In the genomic region with DNA sequence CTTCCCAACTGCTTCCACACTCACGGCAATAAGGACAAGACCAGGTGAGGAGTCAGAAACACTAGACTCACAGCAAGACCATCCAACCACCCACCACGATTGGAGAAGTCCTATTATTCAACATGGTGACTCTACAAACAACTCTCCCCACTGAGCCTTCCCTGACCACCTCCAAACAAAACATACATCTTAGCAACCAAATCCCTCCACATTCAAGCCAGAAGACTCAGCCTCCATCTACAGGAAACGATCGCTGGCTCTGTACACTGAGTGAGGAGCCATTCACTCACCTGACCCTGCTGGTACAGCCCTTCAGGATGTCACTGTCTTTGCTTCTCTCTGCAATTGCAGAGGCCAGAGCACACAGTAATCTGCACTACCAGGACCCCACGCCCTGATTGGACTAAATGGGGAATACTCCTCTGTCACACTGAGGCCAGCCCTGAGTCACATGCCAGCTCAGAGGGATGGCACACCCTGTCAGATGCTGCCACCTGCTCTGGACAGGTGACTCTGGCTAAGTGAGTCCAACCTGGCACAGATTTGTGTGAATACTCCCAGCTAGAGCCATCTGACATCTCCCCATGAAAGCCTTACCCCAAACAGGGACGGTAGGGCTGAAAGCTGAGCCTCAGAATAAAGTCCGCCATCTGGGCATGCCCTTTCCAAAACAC, we compare ENCODE assay signal across 28 mouse cellular contexts. TPM values are rescaled to one million over a fixed set of nuclear protein-coding genes. Genes with fewer than 3 reads are reported as not detected.
A peak's percentile ranks its signal among the peaks of the same experiment; 100 is the strongest.
DNase-seq lines count a peak whose midpoint lies in the region; ATAC-seq and TF ChIP-seq lines count a peak whose summit lies in the region.
"Had no signal": no experiment of that assay in that cellular context is flagged by ENCODE, and none has a peak within 500 bp of the region (broad histone marks: within the 10 kb centered on the region; RNA-seq: fewer than 3 reads in every experiment).

No protein-coding gene starts in this region.

- H3K36me3 ChIP-seq in thymus, adult 2 months (ENCODE audit: control insufficient read depth, insufficient read depth, low read length): no peaks in the 10 kb centered on the region
- H3K36me3 ChIP-seq in forebrain, embryonic 16.5 days (ENCODE audit: control insufficient read depth, insufficient read depth): no peaks in the 10 kb centered on the region
- H3K36me3 ChIP-seq in embryonic facial prominence, embryonic 10.5 days (replicated peaks): no peaks in the 10 kb centered on the region
- H3K36me3 ChIP-seq: embryonic facial prominence, embryonic 12.5 days; liver, embryonic 15.5 days; lung, embryonic 15.5 days; midbrain, embryonic 15.5 days had no signal

- 91% methylated on average over 7 of the region's 7 CpGs for WGBS in thymus, adult 2 months
- 88% methylated on average over 7 of the region's 7 CpGs for WGBS in forebrain, embryonic 16.5 days
- 86% methylated on average over 7 of the region's 7 CpGs for WGBS in embryonic facial prominence, embryonic 10.5 days

- H3K4me2 ChIP-seq in forebrain, embryonic 16.5 days (ENCODE audit: low read length): no peak overlapping the region
- H3K4me2 ChIP-seq: embryonic facial prominence, embryonic 12.5 days; hindbrain, embryonic 14.5 days; liver, embryonic 15.5 days; lung, embryonic 15.5 days; midbrain, embryonic 15.5 days had no signal

- H3K9ac ChIP-seq in forebrain, embryonic 16.5 days (replicated peaks; ENCODE audit: low read depth, low read length): no peak overlapping the region
- H3K9ac ChIP-seq: embryonic facial prominence, embryonic 12.5 days; hindbrain, embryonic 14.5 days; liver, embryonic 15.5 days; lung, embryonic 15.5 days; midbrain, embryonic 15.5 days had no signal

- no peak for TF ChIP-seq CTCF in thymus, adult 2 months (IDR thresholded peaks at IDR 0.05; ENCODE audit: borderline replicate concordance, control insufficient read depth, extremely low read depth, insufficient read depth, low read length, poor library complexity)

- peak; percentile 44 for DNase-seq in left cerebral cortex, postnatal 4 days
- no peak for DNase-seq in left cerebral cortex, postnatal 36 days (ENCODE audit: low spot score in 2 of 2)
- DNase-seq in cerebellum, adult 18-20 months: peak; percentile 92 to 96
- DNase-seq in cerebellum, adult 9-11 months: peak; percentile 99
- DNase-seq in thymus, adult 2 months: no peak
- DNase-seq in embryonic facial prominence, embryonic 10.5 days (ENCODE audit: low spot score): no peak
- DNase-seq: adrenal gland, adult 2 months; gastrocnemius, postnatal 25 days; heart, adult 2 months; heart, postnatal 4 days; kidney, postnatal 36 days; layer of hippocampus, adult 9-11 months; liver; lung, postnatal 4 days; thymus, postnatal 25 days had no signal

- H3K4me1 ChIP-seq in thymus, adult 2 months (replicated peaks; ENCODE audit: control insufficient read depth, insufficient read depth, low read length): no peaks in the 10 kb centered on the region
- no peaks in the 10 kb centered on the region for H3K4me1 ChIP-seq in forebrain, embryonic 16.5 days (replicated peaks; ENCODE audit: control insufficient read depth, insufficient read depth, low read length)
- peaks cover 39% of the 10 kb centered on the region for H3K4me1 ChIP-seq in embryonic facial prominence, embryonic 10.5 days
- H3K4me1 ChIP-seq: liver, embryonic 15.5 days; midbrain, embryonic 15.5 days had no signal

- no peaks in the 10 kb centered on the region for H3K27me3 ChIP-seq in thymus, adult 2 months (ENCODE audit: control insufficient read depth, insufficient read depth, low read length)
- H3K27me3 ChIP-seq in forebrain, embryonic 16.5 days (replicated peaks; ENCODE audit: control insufficient read depth, insufficient read depth, low read length): no peaks in the 10 kb centered on the region
- H3K27me3 ChIP-seq in embryonic facial prominence, embryonic 10.5 days (replicated peaks; ENCODE audit: low read depth, poor library complexity, severe bottlenecking): no peaks in the 10 kb centered on the region
- H3K27me3 ChIP-seq: embryonic facial prominence, embryonic 12.5 days; liver, embryonic 15.5 days; lung, embryonic 15.5 days; midbrain, embryonic 15.5 days had no signal

- ATAC-seq in forebrain, embryonic 16.5 days: no peak
- ATAC-seq: intestine, postnatal 0 days; midbrain, embryonic 15.5 days had no signal

- H3K9me3 ChIP-seq in forebrain, embryonic 16.5 days (ENCODE audit: control insufficient read depth, low read length): no peaks in the 10 kb centered on the region
- H3K9me3 ChIP-seq in embryonic facial prominence, embryonic 10.5 days: no peaks in the 10 kb centered on the region
- H3K9me3 ChIP-seq: embryonic facial prominence, embryonic 12.5 days; liver, embryonic 15.5 days; lung, embryonic 15.5 days; midbrain, embryonic 15.5 days had no signal

- H3K4me3 ChIP-seq in thymus, adult 2 months (ENCODE audit: control insufficient read depth, insufficient read depth, low read length): no peak overlapping the region
- no peak overlapping the region for H3K4me3 ChIP-seq in forebrain, embryonic 16.5 days (replicated peaks; ENCODE audit: low read length)
- H3K4me3 ChIP-seq in embryonic facial prominence, embryonic 10.5 days: no peak overlapping the region
- H3K4me3 ChIP-seq: embryonic facial prominence, embryonic 12.5 days; heart, adult 2 months; liver, embryonic 15.5 days; lung, embryonic 15.5 days; midbrain, embryonic 15.5 days; myocyte had no signal

- H3K27ac ChIP-seq in thymus, adult 2 months (ENCODE audit: control insufficient read depth, insufficient read depth, low read length): no peak overlapping the region
- no peak overlapping the region for H3K27ac ChIP-seq in forebrain, embryonic 16.5 days (ENCODE audit: low read length)
- no peak overlapping the region for H3K27ac ChIP-seq in embryonic facial prominence, embryonic 10.5 days (replicated peaks)
- H3K27ac ChIP-seq: embryonic facial prominence, embryonic 12.5 days; heart, adult 2 months; hindbrain, embryonic 14.5 days; liver, embryonic 15.5 days; lung, embryonic 15.5 days; midbrain, embryonic 15.5 days had no signal

- intact Hi-C loops in left cerebral cortex, postnatal 4 days (cut with DNase I): no loop called here
- intact Hi-C loops in left cerebral cortex, postnatal 36 days (cut with DNase I): no loop called here

- TF ChIP-seq POLR2A in thymus, adult 2 months (IDR thresholded peaks at IDR 0.05; ENCODE audit: control insufficient read depth, extremely low read depth, insufficient read depth, low read length, poor library complexity): no peak

RNA-seq across cellular contexts. Expression of a gene that starts 10.3 kb away (rescaled TPM):
- 1 to 10 TPM; 1.6 TPM for total RNA-seq in left cerebral cortex, postnatal 4 days (2021)
- total RNA-seq in left cerebral cortex, postnatal 36 days (2021): 1 to 10 TPM; 2.5 to 3.4 TPM
- 162 and 171 TPM in 2 replicates for polyA plus RNA-seq in thymus, adult 2 months (2012; rRNA removed)
- 0.90 and 1.5 TPM in 2 replicates for polyA plus RNA-seq in forebrain, embryonic 16.5 days (2015; fragmentation: Nextera tagmentation; extraction: Ambion mirVana)
- polyA plus RNA-seq in embryonic facial prominence, embryonic 10.5 days (2016; fragmentation: Nextera tagmentation; extraction: Ambion mirVana): 1.1 and 1.9 TPM in 2 replicates
- polyA plus RNA-seq: C2C12 had no signal

RNA-seq across cellular contexts. Expression of a gene that starts 59.4 kb away (rescaled TPM):
- 1 to 10 TPM; 1.0 to 1.1 TPM for total RNA-seq in left cerebral cortex, postnatal 4 days (2021)
- under 1 TPM in 1 of 2 experiments, not detected in 1; 0.59 TPM for total RNA-seq in left cerebral cortex, postnatal 36 days (2021)
- 0.18 TPM in 1 of 2 replicates, not detected in the other for polyA plus RNA-seq in thymus, adult 2 months (2012; rRNA removed)
- 0.73 and 0.91 TPM in 2 replicates for polyA plus RNA-seq in forebrain, embryonic 16.5 days (2015; fragmentation: Nextera tagmentation; extraction: Ambion mirVana)
- 0.15 TPM in 1 of 2 replicates, not detected in the other for polyA plus RNA-seq in embryonic facial prominence, embryonic 10.5 days (2016; fragmentation: Nextera tagmentation; extraction: Ambion mirVana)
- total RNA-seq: gastrocnemius, postnatal 25 days; heart, adult 2 months; megakaryocyte-erythroid progenitor cell, adult 5-6 weeks; MEL had no signal
- polyA plus RNA-seq: adrenal gland, adult 2 months; C2C12; intestine, postnatal 0 days; kidney, embryonic 14.5 days; liver, embryonic 15.5 days; spleen, adult 2 months had no signal

Comparison
In these comparisons a context has a peak if more than half of its experiments do, and no peak if none do; other contexts are left out.
1. DNase-seq: peak in left cerebral cortex, postnatal 4 days (single experiment), cerebellum, adult 18-20 months (2 of 2) and cerebellum, adult 9-11 months (single experiment); none in left cerebral cortex, postnatal 36 days (0 of 2), thymus, adult 2 months (single experiment) and embryonic facial prominence, embryonic 10.5 days (single experiment).
2. RNA of a gene that starts 10.3 kb away (polyA plus RNA-seq): 162 to 171 TPM in thymus, adult 2 months; 1.1 to 1.9 TPM in embryonic facial prominence, embryonic 10.5 days and 0.90 to 1.5 TPM in forebrain, embryonic 16.5 days; every median in the first group is over 10 times any median in the second.